Mouse (Mus musculus) layer of hippocampus, adult 2 months (tissue): ENCODE measurements at regions not wholly inside any gene's neighbourhood (a gene's known extent, or its start where the extent isn't known, plus 50 kb on each side); places are given as distances from the start of the nearest gene placed in this dataset.
"Not testable (repeated sequence)": the region's sequence is repeated elsewhere in the genome, so short reads cannot be mapped to it uniquely, and the experiment has no call there.

ENCODE experiments used
- DNase-seq, 2 experiments: peaks; one replicate each; pipeline ENCODE4 v3.0.0; 2022; ENCODE audit warnings: low spot score in 2 of 2
- H3K27ac ChIP-seq: fragments of 200-600 bp; 2 replicates; pipeline ENCODE4 v1.8.1; 2022
- H3K4me3 ChIP-seq: fragments of 200-600 bp; 2 replicates; pipeline ENCODE4 v1.8.1; 2022; ENCODE audit warnings: mild to moderate bottlenecking
- CTCF ChIP-seq: fragments of 200-600 bp; conservative IDR thresholded peaks from 2 replicates; pipeline ENCODE4 v1.8.1; 2022; ENCODE audit warnings: antibody characterized with exemption, mild to moderate bottlenecking, moderate library complexity

DNA sequence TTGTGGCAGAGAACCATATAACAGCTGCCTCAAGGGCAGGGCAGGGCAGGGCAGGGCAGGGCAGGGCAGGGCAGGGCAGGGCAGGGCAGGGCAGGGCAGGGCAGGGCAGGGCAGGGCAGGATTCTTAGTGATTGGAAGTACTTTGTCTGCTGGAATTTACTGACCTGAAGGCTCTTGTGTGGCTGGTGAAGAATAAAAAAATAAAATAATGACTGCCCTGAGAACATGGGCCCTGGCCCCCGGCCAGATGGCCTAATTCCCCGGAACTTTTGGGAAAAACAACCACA is 169.3 kb downstream of the Qk start:
- not testable (repeated sequence) for DNase-seq, H3K4me3 ChIP-seq, H3K27ac ChIP-seq

GRCm38 (mm10) chr17:10149682-10150402 is 169.8 kb downstream of the Qk start:
- Histone ChIP-seq H3K4me3 (no peak overlapping the region), H3K27ac (no peak overlapping the region)
- TF ChIP-seq CTCF = no peak
- DNase-seq = no peak

DNA sequence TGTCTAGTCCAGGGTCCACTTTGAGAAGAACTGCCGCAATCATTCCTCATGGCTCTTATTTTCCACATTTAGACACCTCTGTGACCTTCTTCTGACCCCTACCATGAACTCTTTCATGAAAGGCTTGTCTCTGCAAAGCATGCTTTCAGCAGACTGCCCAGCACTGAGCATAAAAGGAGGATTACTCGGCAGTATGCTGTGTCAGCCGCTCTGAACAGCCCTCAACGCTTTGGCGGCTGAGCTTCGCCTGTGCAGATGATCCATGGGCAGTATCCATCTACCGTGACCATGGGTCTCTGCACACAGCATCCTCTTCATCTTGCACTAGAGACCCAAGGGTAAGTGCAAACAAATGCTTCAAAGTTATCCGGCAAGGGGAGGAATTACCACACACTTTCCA is 172.5 kb downstream of the Qk start:
- TF ChIP-seq CTCF = no peak
- Histone ChIP-seq H3K4me3 (no peak overlapping the region), H3K27ac (no peak overlapping the region)
- DNase-seq = no peak

DNA sequence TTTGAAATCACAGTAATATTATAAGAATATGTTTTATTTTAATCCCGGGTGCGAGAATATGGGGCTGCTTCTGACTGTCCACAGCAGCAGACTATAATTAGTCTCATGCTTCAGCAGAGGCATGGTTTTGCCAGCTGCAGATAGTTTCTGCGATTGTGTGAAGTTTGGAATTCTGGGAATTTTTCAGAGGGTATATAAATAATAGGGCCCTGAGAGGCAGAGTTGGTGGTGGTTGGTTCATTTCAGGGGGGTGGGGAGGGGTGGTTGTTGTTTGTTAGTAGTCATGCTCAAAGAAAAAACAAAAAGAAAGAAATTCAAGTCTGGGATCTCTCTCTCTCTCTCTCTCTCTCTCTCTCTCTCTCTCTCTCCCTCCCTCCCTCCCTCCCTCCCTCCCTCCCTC is 173.1 kb downstream of the Qk start:
- Histone ChIP-seq H3K27ac (no peak overlapping the region), H3K4me3 (no peak overlapping the region)
- peak in 1 of 2 experiments; percentile 3 for DNase-seq
- TF ChIP-seq CTCF = no peak

- no peak for TF ChIP-seq CTCF
- Histone ChIP-seq H3K4me3 (no peak overlapping the region), H3K27ac (no peak overlapping the region)
- DNase-seq = no peak
Observed at GRCm38 (mm10) chr17:10138847-10139246, 180.8 kb downstream of the Qk start.

DNA sequence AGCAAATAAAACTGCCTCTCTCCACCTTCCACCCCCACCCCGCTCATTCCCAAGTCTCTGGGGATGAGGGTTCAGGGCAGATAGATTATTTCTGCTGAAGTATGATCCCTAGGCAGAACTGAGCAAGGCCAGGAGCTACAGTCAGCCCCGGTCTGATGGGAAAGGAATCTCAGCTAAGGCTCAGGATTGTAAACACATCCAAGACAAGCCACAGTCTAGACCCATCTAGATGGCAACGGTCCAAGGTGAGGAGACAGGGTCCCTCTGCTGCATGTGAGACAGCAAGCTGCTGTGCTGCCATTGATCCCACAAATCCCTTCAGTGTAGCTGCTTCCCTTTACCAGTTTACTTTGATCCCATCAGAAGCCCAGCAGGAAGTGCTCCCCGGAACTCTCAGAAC is 181.3 kb downstream of the Qk start:
- no peak for DNase-seq
- H3K4me3 ChIP-seq = no peak overlapping the region
- TF ChIP-seq CTCF = no peak
- H3K27ac ChIP-seq = no peak overlapping the region

- H3K27ac ChIP-seq = no peak overlapping the region
- DNase-seq = no peak
- no peak for TF ChIP-seq CTCF
- no peak overlapping the region for H3K4me3 ChIP-seq
Observed at GRCm38 (mm10) chr17:10135111-10135510, 184.5 kb downstream of the Qk start.

DNA sequence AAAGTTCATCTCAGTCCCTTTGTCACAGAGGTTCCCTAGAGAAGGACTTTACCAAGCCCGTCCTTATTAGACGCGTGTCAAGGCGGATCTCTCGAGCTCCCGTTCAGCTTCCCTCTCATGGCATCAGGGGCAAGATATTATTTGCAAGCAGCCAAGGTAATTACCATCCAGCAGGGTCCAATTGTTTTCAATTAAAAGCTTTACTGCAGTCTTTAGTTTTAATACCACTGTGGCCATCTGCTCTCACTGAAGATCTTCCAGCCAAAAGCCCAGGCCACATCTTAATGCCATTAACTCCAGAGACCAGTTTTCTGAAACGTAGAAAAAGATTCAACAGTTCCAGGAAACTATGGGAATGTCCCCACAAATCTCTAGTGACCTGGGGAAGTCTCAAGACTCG is 191.1 kb downstream of the Qk start:
- Histone ChIP-seq H3K4me3 (no peak overlapping the region), H3K27ac (no peak overlapping the region)
- no peak for TF ChIP-seq CTCF
- DNase-seq = no peak

GRCm38 (mm10) chr17:10122411-10122810 is 197.2 kb downstream of the Qk start:
- H3K4me3 ChIP-seq = no peak overlapping the region
- no peak for TF ChIP-seq CTCF
- DNase-seq = no peak
- no peak overlapping the region for H3K27ac ChIP-seq

DNA sequence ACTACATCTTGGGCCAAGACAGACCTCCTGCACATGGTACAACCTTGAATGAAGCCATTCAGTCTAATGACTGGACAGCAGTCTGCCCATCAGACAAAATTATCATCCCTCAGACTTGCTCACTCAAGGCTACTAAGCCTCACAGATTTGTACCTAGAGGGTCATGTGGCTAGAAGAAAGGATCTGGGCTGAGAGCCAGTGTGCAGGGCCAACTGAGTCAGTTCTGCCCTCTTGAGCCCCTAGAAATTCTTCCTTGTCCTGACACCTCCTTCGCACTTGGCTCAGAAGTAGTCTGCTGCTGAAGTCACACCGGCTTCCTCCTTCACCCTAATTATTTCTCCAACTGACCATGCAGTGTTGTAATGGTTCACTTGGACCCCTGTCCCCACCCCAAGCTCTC is 207.5 kb downstream of the Qk start:
- no peak for TF ChIP-seq CTCF
- Histone ChIP-seq H3K4me3 (no peak overlapping the region), H3K27ac (no peak overlapping the region)
- DNase-seq = no peak

GRCm38 (mm10) chr17:10110375-10110675 is 209.3 kb downstream of the Qk start:
- H3K4me3 ChIP-seq = no peak overlapping the region
- DNase-seq = no peak
- no peak for TF ChIP-seq CTCF
- H3K27ac ChIP-seq = no peak overlapping the region

GRCm38 (mm10) chr17:10109511-10110374 is 209.9 kb downstream of the Qk start:
- H3K27ac ChIP-seq = peak overlapping the region; percentile 54; the same call in 1 of the 2 replicates
- no peak for DNase-seq
- TF ChIP-seq CTCF = no peak
- no peak overlapping the region for H3K4me3 ChIP-seq

DNA sequence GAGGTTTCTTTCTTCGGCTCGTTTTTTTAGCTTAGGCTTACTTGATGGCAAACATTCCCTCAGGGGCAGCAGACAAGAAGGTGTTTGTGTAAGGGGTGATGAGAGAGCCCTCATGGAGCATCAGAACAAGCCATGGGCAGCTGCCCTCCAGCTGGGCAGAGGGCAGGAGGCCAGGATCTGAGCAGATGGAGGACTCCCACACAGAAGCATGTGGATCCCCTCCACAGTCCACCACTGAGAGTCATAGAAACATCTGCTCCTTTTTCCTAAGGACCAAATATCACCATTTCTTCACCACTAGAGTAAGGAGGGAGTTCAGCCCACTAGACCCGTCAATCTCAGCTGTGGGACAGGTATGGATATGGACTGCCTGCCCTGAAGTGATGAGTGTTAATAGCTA is 214.4 kb downstream of the Qk start:
- DNase-seq = peak in 1 of 2 experiments; percentile 27
- Histone ChIP-seq H3K27ac (no peak overlapping the region), H3K4me3 (no peak overlapping the region)
- no peak for TF ChIP-seq CTCF

- no peak for DNase-seq
- TF ChIP-seq CTCF = no peak
- H3K27ac ChIP-seq = peak overlapping the region; percentile 86
- no peak overlapping the region for H3K4me3 ChIP-seq
Observed at GRCm38 (mm10) chr17:10098199-10098598, 221.5 kb downstream of the Qk start.
